Mouse (Mus musculus) megakaryocyte, embryonic 14.5 days (primary cell): Measurements from ENCODE around the gene 3110082I17Rik.

ENCODE experiments used
- FLI1 ChIP-seq: IDR thresholded peaks from 2 replicates; pipeline ENCODE4 v1.6.1; 2012; ENCODE audit warnings: low read length, inconsistent platforms, mixed read lengths
- GATA1 ChIP-seq: IDR thresholded peaks from 3 replicates; pipeline ENCODE4 v1.6.1; 2012; ENCODE audit warnings: mixed read lengths, low read length, inconsistent platforms, borderline replicate concordance

DNA sequence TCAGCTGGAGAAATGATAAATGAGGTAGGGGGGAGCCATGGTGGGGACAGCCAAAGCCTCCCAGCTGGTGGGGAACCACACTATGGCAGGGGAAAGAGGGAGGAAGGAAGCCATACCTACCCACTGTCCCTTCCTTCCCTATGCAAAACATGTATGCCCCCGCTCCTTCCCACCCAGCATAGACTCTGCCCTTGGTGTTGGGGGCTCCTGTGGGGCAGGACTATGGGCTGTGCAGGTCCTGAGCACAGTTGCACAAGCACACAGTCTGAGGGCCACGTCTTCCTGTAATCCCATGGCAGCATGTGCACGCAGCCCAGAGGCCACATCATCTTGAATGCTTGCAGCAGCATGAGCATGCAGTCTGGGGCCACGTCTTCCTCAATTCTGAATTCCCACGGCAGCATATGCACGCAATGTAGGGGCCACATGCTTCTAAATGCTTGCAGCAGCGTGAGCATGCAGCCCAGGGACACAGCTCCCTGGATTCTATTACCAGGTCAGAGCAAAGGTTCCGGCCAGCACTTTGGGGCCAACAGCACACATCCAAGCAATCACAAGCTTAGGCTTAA, 56.6 kb downstream of the 3110082I17Rik start:
- no peak for TF ChIP-seq GATA1
- TF ChIP-seq FLI1, result no peak
